Mouse (Mus musculus) layer of hippocampus, adult 8-10 months (tissue): ENCODE data around the gene Cbx7. TPM values are rescaled to one million over a fixed set of nuclear protein-coding genes. Genes with fewer than 3 reads are reported as not detected.
A peak's percentile ranks its signal among the peaks of the same experiment; 100 is the strongest.
"Not testable (repeated sequence)": the region's sequence is repeated elsewhere in the genome, so short reads cannot be mapped to it uniquely, and the experiment has no call there.

Experiments
- DNase-seq, 2 experiments: peaks; one replicate each; pipeline ENCODE4 v3.0.0; 2022; ENCODE audit warnings: low spot score in 2 of 2
- total RNA-seq, 4 experiments: library from RNA; stranded (reverse); gene quantifications; 2 replicates each; pipeline ENCODE4 v1.2.4; 2022

Gene Cbx7
- total RNA-seq, 4 experiments from 2014 or later = 46.0 to 62.9 (median 52.2) TPM

DNA sequence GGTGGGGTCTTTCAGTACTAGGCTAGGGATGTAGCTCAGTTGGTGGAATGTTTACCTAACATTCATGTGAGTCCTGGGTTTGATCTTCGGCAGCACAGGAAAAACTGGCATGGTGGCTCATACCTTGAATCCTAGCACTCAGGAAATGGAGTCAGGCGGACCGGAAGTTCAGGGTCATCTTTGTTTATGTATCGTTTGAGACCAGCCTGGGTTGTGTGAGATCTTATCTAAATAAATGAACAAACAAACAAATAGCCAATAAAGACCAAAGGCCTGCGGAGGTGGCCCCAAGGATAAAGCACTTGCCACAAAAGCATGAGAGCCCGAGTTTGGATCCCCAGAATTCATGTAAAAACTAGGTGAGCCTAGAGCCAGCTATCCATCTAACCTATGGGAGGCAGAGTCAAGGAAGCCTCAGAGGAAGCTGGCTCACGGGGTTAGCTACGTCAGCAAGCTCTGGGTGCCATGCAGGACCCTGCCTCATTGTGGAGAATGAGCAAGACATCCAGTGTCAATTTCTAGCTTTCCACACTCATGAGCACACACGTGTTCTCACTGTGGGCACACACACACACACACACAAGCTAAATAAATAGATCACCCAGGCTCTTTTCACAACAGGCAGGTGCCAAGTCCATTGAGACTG lies 74.7 kb downstream of the Cbx7 start:
- DNase-seq = no peak

- DNase-seq = not testable (repeated sequence)
Measured at GRCm38 (mm10) chr15:79895221-79896079, 75.5 kb downstream of the Cbx7 start.

DNA sequence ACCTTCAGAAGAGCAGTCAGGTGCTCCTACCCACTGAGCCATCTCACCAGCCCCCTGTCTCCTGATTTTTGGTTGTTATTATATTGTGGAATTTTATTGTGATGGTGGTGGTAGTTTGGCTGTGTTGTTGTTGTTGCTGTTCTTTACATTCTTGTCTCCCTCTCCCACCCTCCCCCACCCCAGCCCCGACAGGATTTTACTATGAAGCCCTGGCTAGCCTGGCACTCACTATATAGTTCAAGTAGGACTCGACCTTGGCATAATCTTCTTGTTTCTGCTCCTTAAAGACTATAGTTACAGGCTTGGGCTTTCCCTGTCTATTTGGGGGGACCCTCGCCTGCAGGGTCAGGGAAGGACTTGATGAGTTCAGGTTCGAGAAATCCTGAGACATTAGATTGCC lies 76.6 kb downstream of the Cbx7 start:
- DNase-seq = no peak

GRCm38 (mm10) chr15:79893824-79894123 lies 77.1 kb downstream of the Cbx7 start:
- DNase-seq = no peak

DNA sequence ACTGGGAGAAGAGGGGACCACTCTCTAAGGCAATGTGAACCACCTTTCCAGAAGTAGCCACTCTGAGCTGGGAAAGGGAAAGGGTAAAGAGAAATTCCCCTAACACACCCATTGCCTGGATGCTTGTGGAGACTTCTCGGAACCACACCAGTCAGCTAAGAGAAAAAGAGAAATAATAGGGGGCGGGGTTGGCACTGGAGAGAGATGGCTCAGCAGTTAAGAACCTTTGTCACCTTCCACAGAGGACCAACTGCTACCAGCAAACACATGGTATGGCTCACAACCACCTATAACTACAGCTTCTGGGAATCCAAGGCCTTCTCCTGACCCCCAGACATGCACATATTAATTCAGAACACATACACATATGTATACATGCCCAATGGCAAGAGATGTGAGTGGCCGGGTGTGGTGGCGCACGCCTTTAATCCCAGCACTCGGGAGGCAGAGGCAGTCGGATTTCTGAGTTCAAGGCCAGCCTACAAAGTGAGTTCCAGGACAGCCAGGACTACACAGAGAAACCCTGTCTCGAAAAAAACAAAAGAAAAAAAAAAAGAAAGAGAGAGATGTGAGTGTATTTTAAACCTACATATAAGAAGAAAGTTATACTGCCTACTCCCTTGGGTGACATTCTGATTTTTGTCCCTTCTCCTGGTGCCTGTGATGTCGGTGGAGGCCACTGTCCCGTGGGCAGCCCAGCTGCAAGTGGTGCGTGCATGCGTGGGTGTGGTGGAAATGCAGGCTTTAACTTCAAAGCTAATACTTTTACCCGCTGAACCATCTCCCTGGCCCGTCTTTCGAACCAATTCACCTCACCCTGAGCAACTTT lies 77.7 kb downstream of the Cbx7 start:
- no peak for DNase-seq

- no peak for DNase-seq
Measured at GRCm38 (mm10) chr15:79892213-79892541, 78.7 kb downstream of the Cbx7 start.

DNA sequence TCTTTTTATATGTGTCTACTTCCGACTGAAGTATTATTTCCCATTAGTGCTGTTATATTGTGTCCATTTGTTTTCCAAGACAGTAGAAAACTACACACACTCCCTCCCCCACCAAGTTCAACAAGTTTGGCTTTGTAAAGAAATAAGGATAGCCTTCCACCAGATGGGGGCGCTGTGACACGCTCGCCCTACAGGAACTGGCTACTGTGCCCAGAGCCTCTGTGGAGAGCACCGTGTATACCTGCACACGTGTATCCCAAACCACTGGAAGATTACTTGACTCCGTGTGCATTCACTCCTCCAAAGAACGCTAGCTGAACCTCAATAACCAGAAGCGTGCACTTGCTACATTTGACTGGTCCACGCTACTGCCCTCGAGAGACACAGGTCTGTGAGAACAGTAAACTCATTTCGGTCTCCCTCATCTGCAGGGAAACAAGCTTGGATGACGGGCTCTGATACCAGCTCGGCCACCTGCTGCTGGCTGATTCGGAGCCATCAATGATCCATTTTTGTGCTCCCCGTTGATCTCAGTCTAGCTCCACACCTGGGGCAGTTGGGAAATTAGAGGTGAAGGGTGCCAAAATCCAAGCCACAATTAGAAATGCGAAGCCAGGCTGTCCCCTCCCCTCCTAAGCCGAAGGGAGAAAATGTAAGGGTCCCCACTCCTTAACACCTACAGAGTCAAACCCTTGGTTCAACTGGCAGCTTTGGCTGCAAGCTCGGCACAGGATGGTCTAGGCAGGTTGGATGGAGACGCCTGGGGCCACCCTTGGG lies 79.3 kb downstream of the Cbx7 start, which contains the start of gene Apobec3:
Apobec3 (plus strand) TSS at position 224 of the 777 bp plus-strand sequence.
- DNase-seq = no peak

GRCm38 (mm10) chr15:79884820-79885219 lies 86.1 kb downstream of the Cbx7 start:
- no peak for DNase-seq

GRCm38 (mm10) chr15:79883352-79883822 lies 87.5 kb downstream of the Cbx7 start:
- DNase-seq = peak; percentile 90 to 95

GRCm38 (mm10) chr15:79882623-79883267 lies 88.2 kb downstream of the Cbx7 start:
- DNase-seq = peak; percentile 70 to 72

GRCm38 (mm10) chr15:79880477-79880876 lies 90.4 kb downstream of the Cbx7 start:
- no peak for DNase-seq

DNA sequence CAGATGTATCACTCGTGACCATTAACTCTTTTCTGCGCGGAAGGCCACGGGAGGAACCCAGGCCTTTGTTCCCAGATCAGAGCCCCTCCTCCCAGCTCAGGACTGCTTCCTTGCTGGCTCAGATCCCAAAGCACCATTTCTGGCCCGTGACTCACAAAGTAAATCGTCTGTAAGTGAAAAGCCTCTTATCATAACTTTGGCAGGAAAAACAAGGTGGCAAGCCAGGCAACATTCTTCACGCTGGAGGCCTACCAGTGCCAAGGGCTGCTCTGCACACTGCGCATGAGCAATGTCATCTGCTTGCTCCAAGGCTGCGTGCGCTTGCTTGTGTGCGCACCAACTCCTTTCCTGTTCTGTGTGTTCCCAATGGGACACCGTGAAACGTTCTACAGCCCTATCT lies 91.6 kb downstream of the Cbx7 start:
- DNase-seq = peak; percentile 68 to 75

GRCm38 (mm10) chr15:79878725-79879136 lies 92.2 kb downstream of the Cbx7 start:
- no peak for DNase-seq

DNA sequence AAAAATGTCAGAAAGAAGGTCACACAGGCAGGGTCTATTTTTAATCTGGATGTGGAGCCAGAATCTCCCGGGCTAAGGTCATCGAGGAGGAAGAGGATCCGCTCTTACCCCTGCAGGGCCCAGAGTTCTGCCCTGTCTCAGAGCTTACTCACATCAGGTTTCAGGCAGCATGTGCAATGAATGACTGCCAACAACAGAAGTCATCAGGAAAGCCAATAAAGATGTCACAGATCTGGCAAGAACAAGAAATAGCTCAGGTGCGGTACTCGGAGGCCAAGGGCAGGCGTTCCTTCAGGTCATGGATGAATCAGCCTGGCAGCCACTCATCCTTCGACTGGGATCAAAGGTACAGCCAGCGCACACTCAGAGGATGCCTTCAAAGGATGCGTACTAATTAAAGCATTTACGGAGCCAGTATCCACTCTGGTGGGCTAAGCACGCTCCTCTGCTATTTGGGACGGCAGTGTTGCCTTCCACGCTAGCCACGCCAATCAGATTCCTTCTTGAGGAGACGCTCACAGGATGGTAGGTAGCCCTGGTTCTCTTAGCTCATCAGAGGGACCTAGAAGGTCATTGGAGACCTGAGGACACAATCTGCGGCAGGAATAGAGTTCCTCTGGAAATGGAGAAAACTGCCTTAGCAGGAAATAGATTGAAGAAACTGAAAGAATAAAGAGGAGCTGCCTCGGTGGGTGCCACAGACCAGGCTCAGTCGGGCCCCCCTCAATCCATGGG lies 95.5 kb downstream of the Cbx7 start:
- no peak for DNase-seq

DNA sequence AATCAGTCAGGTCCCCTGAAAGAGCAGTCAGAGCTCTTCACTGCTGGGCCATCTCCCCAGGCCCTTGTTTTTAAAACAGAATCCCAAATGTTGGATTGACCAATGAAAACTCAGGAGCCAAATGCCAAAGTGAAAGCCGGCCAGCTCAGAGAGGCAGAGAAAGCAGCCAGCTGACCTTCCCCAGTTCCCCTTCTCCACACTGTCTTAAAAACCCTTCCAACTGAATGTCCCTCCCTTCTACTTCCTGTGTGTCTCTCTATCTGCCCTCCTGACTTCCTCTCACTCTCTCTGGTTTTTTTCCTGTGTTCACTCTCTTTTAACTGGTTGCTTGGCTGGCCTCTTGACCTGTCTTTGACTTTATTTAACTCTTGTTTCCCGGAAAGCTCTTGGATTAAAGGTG lies 96.9 kb downstream of the Cbx7 start:
- DNase-seq = no peak

GRCm38 (mm10) chr15:79873545-79873944 lies 97.4 kb downstream of the Cbx7 start:
- DNase-seq = no peak

GRCm38 (mm10) chr15:79867260-79868002 lies 103.5 kb downstream of the Cbx7 start:
- no peak for DNase-seq
